Mouse (Mus musculus): ENCODE data around the gene Cnst.

GRCm38 (mm10) chr1:179606004-179606723 is 60.0 kb downstream of the Cnst start:
- TF ChIP-seq EP300 (IDR thresholded peaks at IDR 0.05; ENCODE audit: low read depth) (no peak), CTCF (IDR thresholded peaks at IDR 0.05; ENCODE audit: low read depth) (no peak)

Measured in liver, embryonic 14.5 days (tissue).